Mouse (Mus musculus) myocyte (in vitro differentiated cells): Measurements from ENCODE around the gene 3110082I17Rik.

ENCODE experiments used
- MAX ChIP-seq: IDR thresholded peaks from one replicate; pipeline ENCODE4 v1.6.1; 2011; ENCODE audit warnings: low read depth, mild to moderate bottlenecking, control low read depth
- POLR2A ChIP-seq: IDR thresholded peaks from one replicate; pipeline ENCODE4 v1.6.1; 2011; ENCODE audit warnings: low read depth, mild to moderate bottlenecking, control low read depth, moderate library complexity; ENCODE audit not compliant: insufficient read length
- TCF12 ChIP-seq: IDR thresholded peaks from one replicate; pipeline ENCODE4 v1.6.1; 2011; ENCODE audit warnings: mild to moderate bottlenecking, control low read depth; ENCODE audit not compliant: poor library complexity, insufficient read depth, severe bottlenecking
- TCF3 ChIP-seq: IDR thresholded peaks from one replicate; pipeline ENCODE4 v1.6.1; 2011; ENCODE audit warnings: low read depth, control low read depth; ENCODE audit not compliant: insufficient read length

DNA sequence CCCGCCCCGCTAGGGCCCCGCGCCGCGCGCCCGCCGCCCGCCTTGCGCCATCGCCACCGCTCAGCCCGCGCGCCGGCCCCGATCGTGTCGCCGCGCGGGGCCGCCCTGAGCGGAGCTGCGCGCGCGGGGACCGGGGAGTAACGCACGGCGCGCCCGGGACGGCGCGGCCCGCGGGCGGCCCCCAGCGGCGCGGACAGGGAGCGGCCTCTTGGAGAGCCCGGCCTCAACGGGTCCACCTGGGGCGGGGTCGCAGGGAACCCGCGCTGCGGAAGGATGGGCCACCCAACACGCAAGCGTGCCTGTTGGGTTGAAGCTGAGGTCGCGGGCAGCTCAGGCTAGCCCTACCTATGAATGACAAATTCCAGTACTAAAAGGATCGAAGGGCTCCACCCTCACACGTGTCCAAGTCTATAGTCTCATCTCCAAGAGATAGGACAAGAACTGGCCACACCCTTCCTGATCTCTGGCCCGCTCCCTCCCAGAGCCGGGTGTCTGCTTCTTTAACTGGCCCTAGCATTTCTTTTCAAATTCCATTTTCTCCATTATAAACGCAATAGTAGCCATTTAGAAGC lies 134.8 kb downstream of the 3110082I17Rik start, which contains the start of gene Adap1:
- TF ChIP-seq MAX: no peak
- no peak for TF ChIP-seq POLR2A
- TF ChIP-seq TCF12: no peak
- TF ChIP-seq TCF3: no peak
